Mouse (Mus musculus): ENCODE results near the gene Mrln.

Gene Mrln

DNA sequence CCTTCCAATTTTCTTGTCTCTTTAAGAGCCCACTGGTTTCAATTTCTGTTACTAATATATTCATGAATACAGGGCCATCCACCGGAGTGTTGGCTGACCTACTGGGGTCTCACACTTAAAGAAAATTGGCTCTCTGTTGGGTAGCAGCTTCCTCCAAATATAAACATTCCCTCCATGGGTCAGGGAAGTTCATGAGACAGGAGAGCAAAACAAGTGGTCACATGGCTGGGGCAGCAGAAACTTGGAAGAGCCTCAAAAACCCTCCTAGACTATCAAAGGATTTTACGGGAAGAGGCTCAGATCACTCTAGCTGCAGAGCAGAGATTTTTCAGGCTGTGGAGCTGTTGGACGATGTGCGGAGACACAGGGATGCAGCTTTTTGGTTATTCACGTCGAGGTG is 21.3 kb downstream of the Mrln start:
- no peak for TF ChIP-seq GATA4 (IDR thresholded peaks at IDR 0.05; ENCODE audit: insufficient replicate concordance, low read length)

DNA sequence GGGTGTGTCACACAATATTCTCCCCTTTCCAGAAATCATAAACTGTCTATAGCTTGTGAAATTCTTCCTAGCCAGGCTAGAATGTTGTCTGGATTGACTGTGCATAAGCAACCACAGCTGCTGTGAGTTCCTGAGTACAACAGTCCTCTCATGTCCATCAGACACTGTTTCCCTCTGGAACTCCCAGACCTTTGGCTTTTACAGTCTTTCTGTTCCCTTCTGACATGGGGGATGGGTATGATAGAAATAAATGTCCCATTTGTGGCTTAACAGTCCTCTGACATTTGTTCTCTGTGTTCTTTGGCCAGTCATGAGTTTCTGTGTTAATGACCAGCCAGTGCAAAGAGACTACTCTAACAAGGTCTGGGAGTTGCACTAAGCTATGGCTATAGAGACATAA is 22.1 kb downstream of the Mrln start:
- TF ChIP-seq GATA4 (IDR thresholded peaks at IDR 0.05; ENCODE audit: insufficient replicate concordance, low read length), result no peak

DNA sequence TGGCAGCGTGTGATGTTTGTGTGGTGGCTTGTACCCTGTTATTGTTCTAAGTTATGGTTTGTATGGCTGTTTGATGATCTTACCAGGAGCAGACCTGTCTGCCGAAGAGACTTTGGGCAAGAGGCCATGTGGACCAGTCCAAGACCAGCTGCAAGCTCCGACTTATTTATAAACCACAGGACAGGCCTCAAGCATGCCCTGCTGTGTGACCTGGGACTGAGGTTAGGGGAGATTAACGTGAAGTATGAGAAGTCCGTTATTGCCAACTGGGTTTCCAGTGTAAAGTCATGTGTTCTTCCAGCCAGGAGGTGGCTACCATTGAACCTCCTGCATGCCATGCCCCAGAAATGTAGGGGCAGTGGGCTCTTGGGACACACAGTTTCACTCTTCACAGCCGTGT is 25.9 kb downstream of the Mrln start:
- no peak for TF ChIP-seq GATA4 (IDR thresholded peaks at IDR 0.05; ENCODE audit: insufficient replicate concordance, low read length)

DNA sequence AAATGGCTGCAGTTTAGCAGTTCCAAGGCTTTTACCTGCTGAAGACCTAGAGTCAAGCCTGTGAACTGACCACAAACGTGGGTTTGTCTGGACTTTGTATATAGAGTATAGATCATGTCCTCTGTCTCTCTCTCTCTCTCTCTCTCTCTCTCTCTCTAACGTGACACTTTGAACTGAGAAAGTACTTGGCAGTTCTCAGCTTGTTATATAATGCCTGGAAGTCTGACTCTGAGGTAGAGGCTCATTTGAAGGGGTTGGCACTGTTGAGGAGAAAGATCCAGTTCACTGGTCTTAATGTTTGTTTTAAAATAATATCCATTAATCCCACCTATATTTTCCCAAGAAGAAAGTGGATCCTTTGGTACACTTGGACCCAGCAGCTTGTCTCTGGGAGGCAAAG is 33.5 kb downstream of the Mrln start:
- TF ChIP-seq GATA4 (IDR thresholded peaks at IDR 0.05; ENCODE audit: insufficient replicate concordance, low read length), result no peak

DNA sequence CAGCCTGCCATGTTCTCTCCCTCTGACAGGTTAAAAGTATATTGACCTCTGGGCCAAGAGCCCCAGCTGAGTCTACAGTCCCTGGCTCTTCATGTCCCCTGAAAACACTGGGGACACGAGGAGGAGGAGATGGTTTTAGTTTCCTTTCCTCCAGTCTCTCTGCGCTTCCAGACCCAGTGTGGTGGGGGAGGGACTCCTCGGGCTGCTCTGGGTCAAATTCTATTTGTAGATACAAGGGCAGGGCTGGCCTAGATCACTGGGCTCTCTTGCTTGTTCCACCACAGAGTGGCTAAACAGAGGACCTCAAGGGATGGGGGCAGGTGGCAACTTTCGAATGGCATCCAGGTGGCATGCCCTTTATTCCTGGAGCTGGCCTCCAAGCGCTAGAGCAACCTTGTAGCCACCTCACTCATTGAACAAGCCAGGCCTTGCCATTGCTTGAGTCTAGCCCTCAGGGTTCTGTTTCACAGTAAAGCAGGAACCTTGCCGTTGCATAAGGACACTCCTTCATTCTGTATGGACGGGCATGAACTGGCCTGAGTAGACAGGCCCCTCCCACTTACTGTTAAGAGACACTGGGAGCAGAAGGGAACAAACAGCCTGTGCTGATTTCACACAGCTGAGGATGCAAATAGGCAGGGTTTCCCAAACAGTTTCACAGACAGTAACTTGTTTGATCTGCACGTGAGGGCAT is 38.4 kb downstream of the Mrln start:
- no peak for TF ChIP-seq GATA4 (IDR thresholded peaks at IDR 0.05; ENCODE audit: insufficient replicate concordance, low read length)

DNA sequence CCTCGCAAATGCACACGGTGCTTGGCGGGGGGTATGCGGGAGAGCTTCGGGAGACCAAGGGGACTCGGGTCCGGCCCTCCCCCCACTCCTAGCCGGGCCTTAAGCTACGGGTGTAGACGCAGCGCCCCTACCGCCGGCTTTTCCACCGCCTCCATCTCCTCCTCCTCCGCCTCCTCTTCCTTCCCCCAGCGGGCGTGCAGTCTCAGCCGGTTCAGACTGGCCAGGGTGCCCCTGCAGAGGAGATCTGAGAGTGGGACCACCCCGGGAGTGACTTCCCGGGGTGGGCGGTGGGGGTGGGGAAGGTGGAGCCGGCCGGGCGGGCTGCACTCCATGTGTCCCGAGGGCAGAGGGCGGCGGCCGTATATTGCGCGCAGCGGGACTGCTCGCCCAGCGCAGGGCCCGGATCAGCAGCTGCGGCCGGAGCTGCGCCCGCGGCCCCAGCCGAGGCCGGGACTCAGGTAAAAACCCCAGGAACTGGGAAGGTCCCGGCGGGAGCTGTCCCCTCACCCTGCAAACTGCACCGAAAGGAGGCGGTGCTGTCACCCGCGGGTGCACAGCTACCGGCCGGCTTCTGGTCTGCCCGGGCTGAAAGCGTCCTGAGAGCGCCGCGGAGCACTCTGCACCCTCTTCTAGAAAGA is 40.6 kb downstream of the Mrln start, which contains the start of gene Slc16a9:
Gene Slc16a9, plus strand, starts transcription at position 180 of the 638 bp plus-strand sequence.
- TF ChIP-seq GATA4 (IDR thresholded peaks at IDR 0.05; ENCODE audit: insufficient replicate concordance, low read length), result no peak

DNA sequence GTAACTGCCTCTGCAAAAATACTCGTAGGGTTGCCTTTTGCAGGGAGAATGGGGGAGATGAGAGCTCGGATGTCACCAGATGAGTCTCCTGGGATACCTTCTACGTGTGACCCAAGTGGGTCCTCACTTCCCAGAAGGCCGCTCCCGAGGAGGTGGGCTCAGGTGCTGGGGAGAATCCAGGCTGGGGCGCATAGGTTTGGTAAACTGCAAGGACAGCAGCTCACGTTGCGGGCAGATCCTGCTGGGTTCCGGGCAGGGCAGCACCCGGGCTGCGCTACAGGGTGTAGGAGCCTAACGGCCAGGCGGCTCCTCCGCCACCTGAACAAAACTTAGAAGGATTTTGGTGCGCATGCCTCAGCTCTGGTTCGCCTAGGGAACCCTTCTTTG is 41.1 kb downstream of the Mrln start:
- no peak for TF ChIP-seq GATA4 (IDR thresholded peaks at IDR 0.05; ENCODE audit: insufficient replicate concordance, low read length)

DNA sequence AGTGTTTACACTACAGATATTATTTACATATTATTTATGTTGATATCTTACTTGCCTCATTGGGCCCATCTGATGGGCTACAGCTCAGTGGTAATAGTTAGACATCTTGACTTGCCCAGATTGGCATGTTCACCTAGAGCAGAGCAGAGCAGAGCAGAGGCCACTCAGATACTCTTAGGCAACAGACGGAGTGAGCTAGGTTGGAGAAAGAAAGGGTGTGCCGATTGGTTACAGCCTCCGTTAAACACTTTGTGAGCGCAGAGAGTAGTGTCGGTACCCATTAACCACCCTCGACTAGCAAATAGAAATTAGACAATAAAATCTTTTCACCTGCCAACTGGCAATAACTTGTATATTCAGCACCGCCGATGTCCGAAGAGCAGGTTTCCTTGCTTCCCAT is 41.6 kb downstream of the Mrln start:
- TF ChIP-seq GATA4 (IDR thresholded peaks at IDR 0.05; ENCODE audit: insufficient replicate concordance, low read length), result no peak

DNA sequence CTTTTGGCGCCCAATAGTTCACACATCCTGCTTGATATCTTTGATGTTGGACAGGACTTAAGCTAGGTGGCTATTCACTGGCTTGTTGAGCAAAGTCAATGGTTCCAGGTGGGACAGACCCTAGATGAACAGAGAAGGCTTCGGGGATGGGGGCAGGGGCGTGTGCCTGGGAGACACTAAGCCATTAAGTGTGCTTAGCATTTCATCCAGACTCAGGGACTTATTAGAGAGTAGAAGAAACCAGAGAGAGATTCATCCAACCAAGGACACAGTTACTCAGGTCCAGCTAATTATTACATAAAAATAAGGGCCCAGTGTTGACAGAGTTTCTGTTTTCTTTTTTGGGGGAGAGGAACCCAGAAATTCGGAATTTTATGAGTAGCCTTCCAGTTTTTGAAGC is 45.9 kb downstream of the Mrln start:
- no peak for TF ChIP-seq GATA4 (IDR thresholded peaks at IDR 0.05; ENCODE audit: insufficient replicate concordance, low read length)

DNA sequence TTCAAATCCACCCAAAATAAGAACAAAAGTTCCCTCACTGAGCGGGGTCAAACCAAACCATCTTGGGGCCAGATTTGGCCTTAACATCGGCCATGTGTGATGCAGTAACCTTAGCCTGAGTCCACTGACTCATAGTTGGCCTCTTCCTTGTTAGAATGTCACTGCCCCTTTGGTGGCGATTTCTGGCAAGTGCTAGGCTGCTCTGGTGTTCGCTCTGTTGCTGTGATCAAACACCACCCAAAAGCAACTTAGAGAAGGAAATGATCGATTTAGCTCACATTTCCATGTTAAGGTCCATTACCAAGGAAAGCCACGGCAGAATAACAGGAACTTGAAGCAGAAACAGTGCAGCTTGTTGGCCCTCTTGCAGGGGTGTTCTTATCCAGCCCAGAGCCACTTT is 46.3 kb downstream of the Mrln start:
- no peak for TF ChIP-seq GATA4 (IDR thresholded peaks at IDR 0.05; ENCODE audit: insufficient replicate concordance, low read length)

DNA sequence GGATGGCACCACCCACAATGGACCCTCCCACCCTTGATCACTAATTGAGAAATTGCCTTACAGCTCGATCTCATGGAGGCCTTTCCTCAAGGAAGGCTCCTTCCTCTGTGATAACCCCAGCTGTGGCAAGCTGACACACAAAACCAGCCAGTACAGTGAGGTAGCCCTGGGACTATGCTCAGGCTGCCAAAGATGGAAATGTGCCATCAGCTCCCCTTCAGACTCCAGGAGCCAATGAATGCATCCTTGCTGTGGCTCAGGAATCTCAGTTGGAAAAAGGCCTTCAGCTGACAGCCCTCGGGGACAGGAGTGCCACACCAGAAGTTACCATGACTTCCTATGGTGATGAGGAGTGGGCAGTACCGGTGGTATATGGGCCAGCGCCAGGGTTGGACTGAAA is 50.2 kb downstream of the Mrln start:
- TF ChIP-seq GATA4 (IDR thresholded peaks at IDR 0.05; ENCODE audit: insufficient replicate concordance, low read length), result no peak

DNA sequence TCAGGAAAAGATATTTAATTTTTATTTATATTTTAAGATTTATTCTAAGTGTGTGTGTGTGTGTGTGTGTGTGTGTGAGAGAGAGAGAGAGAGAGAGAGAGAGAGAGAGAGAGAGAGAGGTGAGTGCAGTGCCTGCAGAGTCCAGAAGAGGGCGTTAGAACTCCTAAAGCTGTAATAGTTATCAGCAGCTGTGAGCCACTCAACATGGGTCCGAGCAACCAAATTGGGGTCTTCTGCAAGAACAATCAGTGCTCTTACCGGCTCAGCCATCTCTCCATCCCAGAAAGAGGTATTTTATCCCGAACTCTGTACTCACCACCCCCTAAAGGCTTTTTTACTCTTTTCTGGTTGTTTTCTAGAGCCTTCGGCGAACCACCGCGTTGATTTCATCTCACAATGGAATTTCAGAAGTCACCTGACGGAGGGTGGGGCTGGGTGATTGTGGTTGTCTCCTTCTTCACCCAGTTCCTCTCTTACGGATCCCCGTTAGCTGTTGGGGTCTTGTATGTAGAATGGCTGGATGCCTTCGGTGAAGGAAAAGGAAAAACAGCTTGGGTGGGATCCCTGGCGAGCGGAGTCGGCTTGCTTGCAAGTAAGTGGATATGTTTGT is 51.2 kb downstream of the Mrln start:
- TF ChIP-seq GATA4 (IDR thresholded peaks at IDR 0.05; ENCODE audit: insufficient replicate concordance, low read length), result no peak

DNA sequence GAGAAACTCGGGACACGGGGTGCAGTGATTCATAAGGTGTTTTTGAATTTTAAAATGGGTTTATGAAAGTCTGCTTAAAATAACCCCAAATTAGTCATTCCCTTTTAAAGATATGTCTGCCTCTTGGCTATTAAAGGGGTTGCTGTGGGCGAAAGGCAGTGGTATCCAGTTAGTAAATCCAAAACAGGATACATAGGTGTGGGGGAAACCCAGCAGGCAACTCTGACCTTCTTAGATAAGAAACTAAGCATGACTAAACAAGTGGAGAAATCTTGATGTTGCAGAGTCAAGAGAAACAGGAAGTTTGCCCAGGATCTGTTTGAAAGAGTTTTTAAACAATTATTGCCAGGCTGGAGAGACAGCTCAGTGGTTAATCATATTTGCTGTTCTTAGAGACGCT is 52.6 kb downstream of the Mrln start:
- no peak for TF ChIP-seq GATA4 (IDR thresholded peaks at IDR 0.05; ENCODE audit: insufficient replicate concordance, low read length)

DNA sequence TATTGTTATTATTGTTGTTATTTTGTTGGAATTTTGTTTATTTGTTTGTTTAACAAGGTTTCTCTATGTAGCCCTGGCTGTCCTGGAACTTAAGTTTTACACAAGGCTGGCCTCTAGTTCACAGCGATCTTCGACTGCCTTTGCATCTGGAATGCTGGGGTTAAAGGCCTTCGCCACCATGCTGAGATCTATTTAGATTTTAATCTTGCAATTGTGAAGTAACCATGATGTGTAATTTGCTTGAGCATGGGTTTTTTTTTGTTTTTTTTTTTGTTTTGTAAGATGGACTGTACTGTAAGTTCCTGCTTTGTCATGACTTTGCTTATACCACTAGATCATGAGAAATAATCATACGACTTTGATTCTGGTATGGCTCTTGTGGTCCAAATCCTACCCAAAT is 56.4 kb downstream of the Mrln start:
- no peak for TF ChIP-seq GATA4 (IDR thresholded peaks at IDR 0.05; ENCODE audit: insufficient replicate concordance, low read length)

DNA sequence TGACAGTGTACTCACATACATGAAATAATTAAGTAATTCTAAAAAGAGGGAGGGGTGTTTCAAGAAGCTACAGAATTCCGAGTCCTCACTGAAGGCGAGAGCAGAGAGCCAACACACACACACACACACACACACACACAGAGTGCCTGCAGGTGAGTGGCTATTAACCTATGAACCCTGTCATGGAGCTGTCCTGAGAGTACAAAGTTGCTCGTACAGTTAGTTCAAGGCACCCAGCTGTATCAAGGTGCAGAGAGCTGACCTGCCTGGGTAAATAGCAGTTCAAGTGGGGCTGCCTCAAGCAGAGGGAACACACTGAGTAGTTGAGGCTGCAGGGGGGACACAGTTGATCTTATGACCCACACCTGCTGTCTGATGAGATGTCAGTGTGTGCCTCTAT is 57.6 kb downstream of the Mrln start:
- no peak for TF ChIP-seq GATA4 (IDR thresholded peaks at IDR 0.05; ENCODE audit: insufficient replicate concordance, low read length)

DNA sequence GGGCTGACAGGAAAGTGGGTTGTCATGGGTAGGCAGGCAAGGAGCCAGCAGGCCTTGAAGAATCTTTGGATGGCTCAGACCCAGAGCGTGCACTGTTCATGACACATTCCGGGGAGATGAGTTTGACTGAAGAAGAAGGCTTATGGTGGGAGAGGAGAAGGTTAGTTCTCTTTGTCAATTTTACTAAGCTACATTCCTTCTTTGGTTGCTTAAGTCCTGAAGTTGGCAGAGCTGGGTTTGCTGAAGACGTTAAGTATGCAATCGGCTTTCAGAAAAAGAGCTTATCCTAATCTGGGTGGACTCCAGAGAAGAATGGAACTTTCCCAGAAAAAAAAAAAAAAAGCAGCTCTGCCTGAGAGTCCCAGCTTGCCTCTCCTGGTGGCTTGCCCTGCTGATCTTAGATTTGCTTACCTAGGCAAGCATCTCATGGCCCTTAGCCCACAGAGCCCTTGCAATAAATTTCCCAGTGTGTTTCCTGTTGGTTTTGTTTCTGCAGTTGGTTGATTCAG is 59.3 kb downstream of the Mrln start:
- no peak for TF ChIP-seq GATA4 (IDR thresholded peaks at IDR 0.05; ENCODE audit: insufficient replicate concordance, low read length)
